Mouse (Mus musculus): ENCODE measurements around the gene 4930524J08Rik. TPM values are rescaled to one million over a fixed set of nuclear protein-coding genes. Genes with fewer than 3 reads are reported as not detected.
A peak's percentile ranks its signal among the peaks of the same experiment; 100 is the strongest.

The 4930524J08Rik gene
- total RNA-seq, 2 experiments from 2014 or later = 1.4 to 2.2 TPM

DNA sequence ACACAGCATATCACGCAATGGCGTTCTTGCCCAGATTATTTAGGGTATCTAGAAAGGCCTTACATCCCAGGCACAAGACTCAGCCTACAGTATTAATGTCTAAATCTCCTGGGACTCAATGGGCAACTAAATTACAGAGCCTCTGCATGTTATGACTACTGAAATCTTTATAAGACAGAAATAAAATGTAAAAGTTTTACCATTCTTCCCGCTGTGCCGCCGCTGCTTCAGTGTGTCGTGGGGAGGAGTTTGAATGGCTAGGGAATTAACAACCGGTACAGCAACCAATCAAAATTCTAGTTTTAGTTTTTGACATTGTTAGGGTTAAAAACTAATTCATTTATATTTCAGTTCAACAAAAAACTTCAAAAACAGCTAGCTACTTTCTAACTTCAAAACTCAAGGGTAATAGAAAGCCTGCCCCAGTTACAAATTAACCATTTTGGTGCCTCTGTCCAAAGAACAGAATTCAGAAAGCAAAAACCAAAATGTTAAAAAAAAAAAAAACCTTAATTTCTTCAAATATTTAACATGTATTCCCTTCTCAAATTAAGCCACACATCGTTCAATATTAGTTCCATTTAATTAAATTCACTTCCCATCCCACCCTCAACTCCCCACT is 2.4 kb upstream of the 4930524J08Rik start:
- TF ChIP-seq CTCF (conservative IDR thresholded peaks at IDR 0.05) = no peak
- no peak overlapping the region for H3K27ac ChIP-seq
- peak overlapping the region; percentile 95 for H3K4me3 ChIP-seq
- no peak for DNase-seq (ENCODE audit: low spot score in 2 of 2)

DNA sequence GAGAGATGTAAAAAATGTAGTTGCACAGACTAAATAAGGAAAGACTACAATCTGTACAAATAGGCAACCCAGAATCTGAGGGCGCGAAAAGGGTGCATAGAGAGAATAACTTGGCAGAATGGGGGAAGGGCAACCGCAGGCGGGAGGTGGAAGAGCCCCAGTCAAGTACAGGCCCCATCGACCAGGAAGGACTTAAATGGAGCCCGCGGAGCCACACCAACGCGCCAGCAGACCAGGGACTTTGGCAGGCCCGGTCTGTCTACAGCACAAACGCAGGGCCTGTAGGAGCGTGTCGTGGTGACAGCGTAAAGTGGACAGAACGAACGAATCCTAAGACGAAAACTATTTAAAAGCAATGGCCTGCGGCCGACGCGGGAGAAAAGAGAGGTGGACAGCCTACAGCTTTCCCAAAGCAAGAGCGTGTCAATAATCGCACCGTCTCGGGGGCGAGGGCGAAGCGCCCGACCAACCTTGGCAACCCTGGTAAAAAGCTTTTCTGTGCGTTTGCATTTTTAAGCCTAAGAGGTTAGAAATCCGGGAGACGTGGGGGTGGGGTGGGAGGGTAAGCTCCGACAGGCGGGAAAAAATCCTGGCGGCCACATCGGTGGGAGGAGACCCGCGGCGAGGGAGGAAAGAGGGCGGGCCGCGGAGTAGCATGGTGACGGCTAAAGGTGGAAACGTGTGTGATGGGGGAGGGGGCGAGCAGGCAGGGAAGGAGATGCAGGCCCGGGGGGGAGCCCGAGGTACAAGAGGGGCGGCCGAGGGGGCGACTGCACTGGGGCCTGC is 1.2 kb upstream of the 4930524J08Rik start:
- Histone ChIP-seq H3K4me3 (peak overlapping the region; percentile 95), H3K27ac (peak overlapping the region; percentile 99)
- DNase-seq (ENCODE audit: low spot score in 2 of 2) = peak; percentile 60 to 67
- TF ChIP-seq CTCF (conservative IDR thresholded peaks at IDR 0.05) = no peak

DNA sequence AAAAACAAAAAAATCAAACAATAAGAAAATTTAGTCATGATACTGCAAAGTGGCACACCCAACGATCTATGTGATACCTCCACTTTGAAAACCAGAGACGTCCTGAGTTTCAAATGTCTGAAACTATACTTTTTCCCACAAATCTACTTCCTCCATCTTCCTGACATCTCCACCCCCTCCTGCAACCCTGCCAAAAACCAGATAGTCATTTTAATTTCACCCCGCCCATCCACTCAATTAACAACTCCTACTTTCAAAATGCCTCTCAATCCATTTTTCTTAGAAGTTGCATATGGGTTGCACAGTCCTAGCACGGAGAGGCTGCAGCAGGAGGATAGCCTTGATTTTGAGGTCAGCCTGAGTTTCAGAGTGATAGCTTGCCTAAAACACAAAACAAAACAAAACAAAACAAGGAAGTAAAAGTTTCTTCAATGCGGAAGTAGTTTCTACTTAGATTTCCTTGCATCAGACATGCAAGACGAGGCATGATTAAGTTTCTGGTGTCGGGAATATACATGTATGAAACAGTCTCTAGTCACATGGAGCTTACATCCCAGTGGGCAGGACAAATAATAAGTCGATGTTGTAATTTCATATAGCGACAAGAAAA is 4.7 kb downstream of the 4930524J08Rik start:
- H3K27ac ChIP-seq = no peak overlapping the region
- DNase-seq (ENCODE audit: low spot score in 2 of 2) = no peak

DNA sequence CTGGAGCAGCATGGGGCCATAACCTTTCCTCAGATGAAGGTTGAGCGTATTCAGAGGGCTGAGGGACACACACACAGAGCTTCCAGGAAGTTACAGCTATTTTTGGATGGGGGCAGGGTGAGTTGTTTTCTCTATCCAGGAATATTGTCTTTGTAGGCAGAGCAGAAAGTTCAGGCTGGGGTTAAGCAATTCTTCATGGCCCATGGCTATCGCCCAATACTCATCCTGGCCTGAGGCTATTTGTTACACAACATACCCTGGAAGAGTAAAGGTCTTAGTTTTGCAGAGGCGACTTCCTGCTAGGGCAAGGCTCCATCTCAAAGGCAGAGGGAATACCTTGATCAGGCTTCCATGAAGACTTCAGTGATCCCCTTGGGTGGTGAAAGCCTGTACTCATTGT is 15.3 kb downstream of the 4930524J08Rik start:
- H3K27ac ChIP-seq = no peak overlapping the region
- no peak for DNase-seq (ENCODE audit: low spot score in 2 of 2)
- H3K4me3 ChIP-seq = no peak overlapping the region
- TF ChIP-seq CTCF (conservative IDR thresholded peaks at IDR 0.05) = no peak

More for the DNA sequence above, 4.7 kb downstream of the 4930524J08Rik start:
- no peak overlapping the region for H3K4me3 ChIP-seq
- TF ChIP-seq CTCF (conservative IDR thresholded peaks at IDR 0.05) = no peak

DNA sequence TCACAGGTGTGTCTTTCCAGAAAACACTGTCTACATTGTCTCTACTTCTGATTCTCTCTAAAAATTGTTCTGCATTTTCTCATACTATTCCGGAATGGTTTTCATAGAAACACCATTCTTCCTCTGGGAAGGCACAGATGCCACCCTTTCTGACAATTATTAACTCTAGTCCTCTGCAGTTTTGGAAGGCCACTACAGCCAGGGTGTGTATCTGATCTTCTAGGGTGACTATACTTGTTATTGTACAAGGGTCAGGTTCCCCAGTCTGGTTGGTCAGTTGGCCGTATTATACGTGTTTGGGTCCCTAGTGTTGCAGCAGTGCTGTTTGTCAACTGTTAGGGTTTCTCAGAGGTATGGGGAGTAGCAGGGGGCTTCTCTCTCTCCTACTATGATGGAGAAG is 15.8 kb downstream of the 4930524J08Rik start:
- Histone ChIP-seq H3K4me3 (no peak overlapping the region), H3K27ac (no peak overlapping the region)
- TF ChIP-seq CTCF (conservative IDR thresholded peaks at IDR 0.05) = no peak
- no peak for DNase-seq (ENCODE audit: low spot score in 2 of 2)

DNA sequence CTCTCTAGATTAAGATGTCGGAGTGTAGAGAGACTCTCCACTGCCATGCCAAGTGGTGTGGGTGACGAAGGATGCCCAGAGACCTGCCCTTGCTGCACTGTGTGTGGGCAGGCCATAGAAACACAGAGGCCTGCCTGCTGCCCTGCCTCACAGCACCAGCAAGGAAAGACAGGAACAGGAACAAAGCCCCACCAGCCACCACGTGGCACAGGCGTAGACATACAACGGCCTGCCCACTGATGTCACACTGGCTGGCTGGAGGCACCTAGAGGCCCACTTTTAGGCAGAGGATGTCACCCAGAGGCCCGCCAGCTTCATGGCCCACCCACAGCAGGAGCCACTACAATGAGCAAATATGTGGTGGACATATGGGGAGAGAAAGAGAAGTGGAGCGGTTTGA is 21.2 kb downstream of the 4930524J08Rik start:
- no peak overlapping the region for H3K4me3 ChIP-seq
- no peak for DNase-seq (ENCODE audit: low spot score in 2 of 2)
- no peak for TF ChIP-seq CTCF (conservative IDR thresholded peaks at IDR 0.05)
- no peak overlapping the region for H3K27ac ChIP-seq

DNA sequence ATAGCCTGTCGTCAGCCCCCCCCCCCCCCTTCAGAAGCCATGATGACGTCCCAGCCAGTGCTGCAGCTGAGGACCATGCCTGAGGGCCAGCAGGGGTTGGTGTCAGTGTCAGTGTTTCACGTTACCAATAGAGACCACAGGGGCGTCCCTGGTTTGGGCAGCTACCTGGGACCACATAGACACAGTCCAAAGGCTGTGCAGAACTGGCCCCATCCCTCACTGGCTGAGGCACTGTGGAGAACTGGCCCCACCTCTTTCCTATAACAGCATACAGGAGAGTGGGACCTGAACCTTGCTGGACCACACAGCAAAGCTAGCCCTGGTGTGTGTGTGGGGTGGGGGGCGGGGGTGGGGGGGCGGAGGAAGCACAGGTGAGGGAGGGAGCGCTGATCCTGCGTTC is 21.6 kb downstream of the 4930524J08Rik start:
- no peak overlapping the region for H3K27ac ChIP-seq
- H3K4me3 ChIP-seq = no peak overlapping the region
- no peak for TF ChIP-seq CTCF (conservative IDR thresholded peaks at IDR 0.05)
- DNase-seq (ENCODE audit: low spot score in 2 of 2) = no peak

DNA sequence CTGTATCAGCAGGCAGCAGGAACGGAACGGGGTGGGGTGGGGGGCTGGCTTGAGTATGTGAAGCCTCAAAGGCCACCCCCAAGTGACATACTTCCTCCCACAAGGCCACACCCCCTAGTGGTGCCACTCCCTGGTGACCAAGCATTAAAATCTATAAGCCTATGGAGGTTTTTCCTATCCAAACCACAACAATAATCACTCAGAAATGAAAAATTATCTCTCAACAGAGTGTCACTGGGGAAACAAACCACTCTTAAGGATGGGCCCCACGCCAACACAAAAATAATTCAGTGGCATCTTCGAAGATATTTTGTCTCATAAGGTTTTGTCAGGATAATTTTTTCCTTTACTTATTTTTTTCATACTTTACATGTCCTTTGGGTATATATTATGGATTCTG is 25.0 kb downstream of the 4930524J08Rik start:
- no peak for DNase-seq (ENCODE audit: low spot score in 2 of 2)
- Histone ChIP-seq H3K27ac (no peak overlapping the region), H3K4me3 (no peak overlapping the region)
- TF ChIP-seq CTCF (conservative IDR thresholded peaks at IDR 0.05) = no peak

DNA sequence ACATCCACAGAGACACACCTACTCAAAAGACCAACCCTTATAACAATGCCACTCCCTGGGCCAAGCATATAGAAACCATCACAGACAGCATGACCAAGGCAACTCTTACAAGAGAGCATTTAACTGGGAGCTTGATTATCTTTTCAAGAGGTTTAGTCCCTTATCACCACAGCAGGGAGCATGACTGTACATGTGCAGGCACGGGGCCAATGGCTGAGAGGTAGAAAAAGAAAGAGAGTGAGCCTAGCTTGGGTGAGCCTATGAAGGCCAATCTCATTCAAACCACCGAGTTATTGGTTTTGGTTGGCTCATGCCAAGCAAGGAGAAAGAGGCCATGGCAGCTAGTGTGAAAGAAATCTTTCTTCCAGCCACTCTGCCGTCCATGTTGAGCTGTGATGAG is 26.6 kb downstream of the 4930524J08Rik start:
- DNase-seq (ENCODE audit: low spot score in 2 of 2) = no peak
- TF ChIP-seq CTCF (conservative IDR thresholded peaks at IDR 0.05) = no peak
- Histone ChIP-seq H3K27ac (no peak overlapping the region), H3K4me3 (no peak overlapping the region)

DNA sequence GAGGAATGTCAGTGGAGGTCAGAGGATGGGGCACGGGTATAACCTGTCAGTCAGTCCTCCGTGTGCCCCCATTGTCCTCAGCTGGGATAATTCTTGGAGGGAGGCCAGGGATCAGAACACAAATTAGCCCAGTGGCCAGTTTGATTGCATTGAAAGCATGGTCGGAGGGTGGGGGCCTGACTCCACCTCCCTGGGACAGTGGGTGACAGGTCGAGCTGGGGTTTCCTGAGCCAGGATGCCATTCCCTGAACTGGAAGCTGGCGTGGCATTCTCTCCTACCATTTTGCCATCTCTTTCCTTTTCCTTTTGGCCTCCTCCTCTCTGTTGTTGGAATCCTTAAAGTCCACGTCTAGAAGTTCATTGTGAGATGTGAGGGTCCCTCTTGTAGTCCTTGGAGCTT is 27.0 kb downstream of the 4930524J08Rik start:
- no peak for DNase-seq (ENCODE audit: low spot score in 2 of 2)
- no peak overlapping the region for H3K4me3 ChIP-seq
- no peak overlapping the region for H3K27ac ChIP-seq
- TF ChIP-seq CTCF (conservative IDR thresholded peaks at IDR 0.05) = no peak

DNA sequence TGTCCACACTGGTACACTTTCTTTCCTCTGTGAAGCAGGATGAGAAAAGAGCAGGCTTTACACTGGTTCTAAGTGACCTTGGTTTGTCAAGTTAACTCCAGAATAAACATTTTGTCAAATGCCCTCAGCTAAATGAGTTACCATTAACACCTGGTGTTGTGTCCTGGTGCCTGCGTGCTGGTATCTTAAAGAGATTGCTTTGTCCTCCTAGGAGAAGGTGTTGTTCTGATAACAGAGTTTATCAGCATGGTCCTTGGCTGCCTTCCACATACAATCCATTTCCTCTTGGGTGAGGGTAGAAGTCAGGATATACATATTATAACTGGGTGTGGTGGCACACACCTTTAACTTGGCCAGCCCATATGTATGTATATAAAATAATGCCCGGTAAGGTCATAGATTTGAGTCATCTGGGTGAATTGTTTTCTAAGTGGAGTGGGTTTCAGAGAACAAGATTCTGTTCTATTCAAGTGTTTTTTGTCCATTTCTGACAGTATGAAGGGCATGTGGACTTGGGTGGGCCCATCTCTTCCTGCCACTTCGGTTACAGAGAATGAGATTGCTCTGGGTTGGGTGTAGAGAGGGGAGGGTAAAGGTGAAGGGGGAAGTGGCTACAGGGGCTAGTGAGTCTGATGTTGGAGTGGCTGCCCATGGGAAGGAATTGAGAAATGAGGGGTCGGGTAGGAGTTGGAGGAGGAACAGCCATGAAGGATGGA is 27.6 kb downstream of the 4930524J08Rik start:
- no peak overlapping the region for H3K4me3 ChIP-seq
- DNase-seq (ENCODE audit: low spot score in 2 of 2) = no peak
- no peak overlapping the region for H3K27ac ChIP-seq
- TF ChIP-seq CTCF (conservative IDR thresholded peaks at IDR 0.05) = no peak

DNA sequence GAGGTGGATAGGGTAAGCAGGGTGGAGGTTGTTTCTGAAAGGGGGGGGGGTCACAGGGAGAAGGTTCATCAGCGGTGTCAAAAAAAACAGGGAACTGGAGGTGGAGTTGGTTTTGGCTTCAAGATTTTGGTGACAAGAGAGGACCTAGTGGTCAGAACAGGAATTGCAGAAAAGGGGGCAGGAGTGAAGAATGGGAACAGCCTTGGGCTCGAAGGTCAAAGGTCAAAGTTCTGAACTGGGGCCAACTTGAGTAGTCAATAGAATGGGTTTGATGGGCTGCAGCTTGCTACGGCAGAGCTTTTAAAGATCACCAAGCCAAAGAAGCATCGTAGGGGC is 28.1 kb downstream of the 4930524J08Rik start:
- no peak overlapping the region for H3K27ac ChIP-seq
- TF ChIP-seq CTCF (conservative IDR thresholded peaks at IDR 0.05) = peak; percentile 50
- H3K4me3 ChIP-seq = no peak overlapping the region
- no peak for DNase-seq (ENCODE audit: low spot score in 2 of 2)

DNA sequence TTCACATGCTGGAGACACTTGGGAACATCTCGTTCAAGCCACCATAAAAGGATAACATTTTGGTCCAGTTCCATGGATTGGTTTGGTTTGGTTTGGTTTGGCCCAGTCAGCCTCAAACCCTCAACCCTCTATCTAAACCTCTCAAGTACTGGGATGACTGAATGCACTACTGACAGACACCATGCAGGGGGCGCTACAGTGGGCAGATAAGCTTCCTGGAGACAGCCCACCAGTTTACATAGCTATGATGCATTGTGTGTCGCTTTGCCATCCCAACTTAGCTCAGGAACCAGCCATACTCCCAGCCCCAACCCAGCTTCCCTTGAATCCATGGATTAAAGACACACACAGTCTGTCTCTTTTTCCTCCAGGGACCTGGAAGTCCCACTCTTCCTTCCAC is 29.6 kb downstream of the 4930524J08Rik start:
- TF ChIP-seq CTCF (conservative IDR thresholded peaks at IDR 0.05) = peak; percentile 29
- Histone ChIP-seq H3K27ac (no peak overlapping the region), H3K4me3 (no peak overlapping the region)
- DNase-seq (ENCODE audit: low spot score in 2 of 2) = no peak

All from layer of hippocampus, adult 2 months (tissue).